Mouse (Mus musculus) neural tube, embryonic 11.5 days (tissue): Measurements from ENCODE around the gene Dnal1. TPM values are rescaled to one million over a fixed set of nuclear protein-coding genes. Genes with fewer than 3 reads are reported as not detected.

Experiments
- ATAC-seq: fragments of 200-750 bp; cut with Nextera tagmentation; 2 replicates; pipeline ENCODE4 v1.8.0; 2017; ENCODE audit warnings: moderate number of reproducible peaks, mild to moderate bottlenecking, moderate TSS enrichment, moderate library complexity; ENCODE audit not compliant: insufficient read depth, low FRiP score, low TSS enrichment
- DNase-seq: peaks from one replicate; pipeline ENCODE4 v3.0.0-alpha.2; 2015; ENCODE audit warnings: low spot score
- H3K27ac ChIP-seq: fragments of 300-500 bp; sonication (generic); 2 replicates; pipeline ENCODE4 v1.5.1; 2014; ENCODE audit warnings: low read depth, mild to moderate bottlenecking, low read length
- H3K27me3 ChIP-seq: fragments of 300-500 bp; sonication (generic); 2 replicates; pipeline ENCODE4 v1.6.1; 2014; ENCODE audit warnings: mild to moderate bottlenecking, low read length, mixed read lengths; ENCODE audit not compliant: control insufficient read depth, insufficient read depth
- H3K36me3 ChIP-seq: fragments of 300-500 bp; sonication (generic); 2 replicates; pipeline ENCODE4 v1.6.1; 2014; ENCODE audit warnings: mild to moderate bottlenecking, low read length, moderate library complexity, mixed read lengths; ENCODE audit not compliant: control insufficient read depth, insufficient read depth
- H3K4me1 ChIP-seq: fragments of 300-500 bp; sonication (generic); 2 replicates; pipeline ENCODE4 v1.6.1; 2014; ENCODE audit warnings: low read length, mixed read lengths; ENCODE audit not compliant: control insufficient read depth, insufficient read depth
- H3K4me2 ChIP-seq: fragments of 300-500 bp; sonication (generic); 2 replicates; pipeline ENCODE4 v1.6.1; 2014; ENCODE audit warnings: low read depth, mild to moderate bottlenecking, moderate library complexity
- H3K4me3 ChIP-seq: fragments of 300-500 bp; sonication (generic); 2 replicates; pipeline ENCODE4 v1.5.1; 2014; ENCODE audit warnings: low read depth, low read length
- H3K9ac ChIP-seq: fragments of 300-500 bp; sonication (generic); 2 replicates; pipeline ENCODE4 v1.6.1; 2014; ENCODE audit warnings: mild to moderate bottlenecking, low read length
- H3K9me3 ChIP-seq: fragments of 300-500 bp; sonication (generic); 2 replicates; pipeline ENCODE4 v1.6.1; 2016; ENCODE audit warnings: low read length; ENCODE audit not compliant: control insufficient read depth
- WGBS: fragments of 180-500 bp; shearing (Covaris S2); extraction: QIAGEN DNeasy Blood & Tissue Kit; methylation state at CpG from one replicate; pipeline ENCODE4 v1.1.7; 2014; 5-methylcytosine and 5-hydroxymethylcytosine counted together
- polyA plus RNA-seq: library from polyadenylated mRNA; unstranded; fragments of >200 nt; fragmentation: Nextera tagmentation; extraction: Ambion mirVana; gene quantifications from 2 replicates; pipeline ENCODE4 v1.2.1, GENCODE M21; 2014

Dnal1 gene
- polyA plus RNA-seq, 1 experiment from 2014 or later = 6.2 TPM

GRCm38 (mm10) chr12:84180090-84180489, 65.9 kb downstream of the Dnal1 start:
- Histone ChIP-seq H3K9ac (no peak overlapping the region), H3K27me3 (no peaks in the 10 kb centered on the region), H3K9me3 (no peaks in the 10 kb centered on the region), H3K4me1 (peaks cover 32% of the 10 kb centered on the region), H3K36me3 (no peaks in the 10 kb centered on the region), H3K4me3 (no peak overlapping the region), H3K27ac (no peak overlapping the region), H3K4me2 (no peak overlapping the region)
- DNase-seq (no peak), ATAC-seq (no peak)
- WGBS = 85% methylated on average over 3 of the region's 3 CpGs

GRCm38 (mm10) chr12:84180701-84181435, 66.7 kb downstream of the Dnal1 start:
- Histone ChIP-seq H3K4me2 (no peak overlapping the region), H3K4me3 (no peak overlapping the region), H3K27ac (no peak overlapping the region), H3K9me3 (no peaks in the 10 kb centered on the region), H3K36me3 (no peaks in the 10 kb centered on the region), H3K4me1 (peaks cover 26% of the 10 kb centered on the region), H3K27me3 (no peaks in the 10 kb centered on the region), H3K9ac (no peak overlapping the region)
- 87% methylated on average over 8 of the region's 8 CpGs for WGBS
- DNase-seq (no peak), ATAC-seq (peak; percentile 76)

- ATAC-seq = no peak
- Histone ChIP-seq H3K27ac (0 out of 2 replicates have a peak overlapping the region, but pooled peaks have one; percentile 21), H3K9me3 (no peaks in the 10 kb centered on the region), H3K4me1 (peaks cover 15% of the 10 kb centered on the region), H3K9ac (no peak overlapping the region), H3K4me3 (no peak overlapping the region), H3K36me3 (no peaks in the 10 kb centered on the region), H3K4me2 (no peak overlapping the region), H3K27me3 (no peaks in the 10 kb centered on the region)
- WGBS = 61% methylated on average over 6 of the region's 6 CpGs
- DNase-seq = no peak
Measured at GRCm38 (mm10) chr12:84181999-84182398, 67.8 kb downstream of the Dnal1 start.

GRCm38 (mm10) chr12:84184979-84185378, 70.8 kb downstream of the Dnal1 start:
- Histone ChIP-seq H3K27ac (no peak overlapping the region), H3K4me1 (peaks cover 16% of the 10 kb centered on the region)
- 90% methylated on average over 5 of the region's 5 CpGs for WGBS

GRCm38 (mm10) chr12:84185547-84185946, 71.4 kb downstream of the Dnal1 start:
- 84% methylated on average over 6 of the region's 6 CpGs for WGBS
- Histone ChIP-seq H3K9me3 (no peaks in the 10 kb centered on the region), H3K4me2 (no peak overlapping the region), H3K4me3 (no peak overlapping the region), H3K27me3 (no peaks in the 10 kb centered on the region), H3K9ac (no peak overlapping the region), H3K27ac (no peak overlapping the region), H3K4me1 (peaks cover 21% of the 10 kb centered on the region), H3K36me3 (no peaks in the 10 kb centered on the region)
- no peak for ATAC-seq
- DNase-seq = no peak

More at GRCm38 (mm10) chr12:84184979-84185378, 70.8 kb downstream of the Dnal1 start:
- Histone ChIP-seq H3K4me2 (no peak overlapping the region), H3K9me3 (no peaks in the 10 kb centered on the region), H3K4me3 (no peak overlapping the region), H3K27me3 (no peaks in the 10 kb centered on the region), H3K36me3 (no peaks in the 10 kb centered on the region), H3K9ac (no peak overlapping the region)
- no peak for DNase-seq
- no peak for ATAC-seq

GRCm38 (mm10) chr12:84186536-84186935, 72.4 kb downstream of the Dnal1 start:
- Histone ChIP-seq H3K4me3 (no peak overlapping the region), H3K9me3 (no peaks in the 10 kb centered on the region), H3K4me2 (no peak overlapping the region), H3K27ac (no peak overlapping the region), H3K4me1 (peaks cover 24% of the 10 kb centered on the region), H3K36me3 (no peaks in the 10 kb centered on the region), H3K27me3 (no peaks in the 10 kb centered on the region), H3K9ac (no peak overlapping the region)
- no peak for DNase-seq
- ATAC-seq = no peak
- WGBS = 91% methylated on average over 3 of the region's 3 CpGs

GRCm38 (mm10) chr12:84186950-84187349, 72.8 kb downstream of the Dnal1 start:
- no peaks in the 10 kb centered on the region for H3K9me3 ChIP-seq
- H3K27ac ChIP-seq = no peak overlapping the region
- WGBS = 88% methylated on average over 5 of the region's 5 CpGs
- H3K4me2 ChIP-seq = no peak overlapping the region
- H3K36me3 ChIP-seq = no peaks in the 10 kb centered on the region
- H3K27me3 ChIP-seq = no peaks in the 10 kb centered on the region
- H3K9ac ChIP-seq = no peak overlapping the region
- no peak overlapping the region for H3K4me3 ChIP-seq
- peaks cover 28% of the 10 kb centered on the region for H3K4me1 ChIP-seq
- ATAC-seq (no peak), DNase-seq (no peak)

- no peak overlapping the region for H3K4me2 ChIP-seq
- H3K4me3 ChIP-seq = no peak overlapping the region
- H3K27ac ChIP-seq = no peak overlapping the region
- no peaks in the 10 kb centered on the region for H3K9me3 ChIP-seq
- no peaks in the 10 kb centered on the region for H3K36me3 ChIP-seq
- DNase-seq (no peak), ATAC-seq (no peak)
- no peak overlapping the region for H3K9ac ChIP-seq
- H3K4me1 ChIP-seq = peaks cover 35% of the 10 kb centered on the region
- no peaks in the 10 kb centered on the region for H3K27me3 ChIP-seq
- 68% methylated on average over 15 of the region's 15 CpGs for WGBS
Measured at GRCm38 (mm10) chr12:84187752-84188601, 73.8 kb downstream of the Dnal1 start.
